Mouse (Mus musculus) liver, embryonic 14.5 days (tissue): ENCODE measurements around the gene Selenos. TPM values are rescaled to one million over a fixed set of nuclear protein-coding genes. Genes with fewer than 3 reads are reported as not detected.

Experiments
- ATAC-seq: fragments of 200-750 bp; cut with Nextera tagmentation; 2 replicates; pipeline ENCODE4 v1.8.0; 2017; ENCODE audit warnings: moderate number of reproducible peaks, mild to moderate bottlenecking, moderate library complexity; ENCODE audit not compliant: insufficient read depth
- DNase-seq, 3 experiments: peaks; one replicate each; pipeline ENCODE4 v3.0.0-alpha.2; 2012 to 2013; ENCODE audit warnings: low read depth in 3 of 3, low spot score in 3 of 3
- H3K27ac ChIP-seq: fragments of 300-500 bp; sonication (generic); 2 replicates; pipeline ENCODE4 v1.5.1; 2014; ENCODE audit warnings: moderate library complexity, mild to moderate bottlenecking, control low read depth, inconsistent platforms
- H3K27me3 ChIP-seq: fragments of 300-500 bp; sonication (generic); 2 replicates; pipeline ENCODE4 v1.6.1; 2014; ENCODE audit warnings: mild to moderate bottlenecking, low read length, moderate library complexity; ENCODE audit not compliant: control insufficient read depth, insufficient read depth
- H3K36me3 ChIP-seq: fragments of 300-500 bp; sonication (generic); replicated peaks from 2 replicates; pipeline ENCODE4 v1.6.1; 2014; ENCODE audit warnings: low read depth; ENCODE audit not compliant: control insufficient read depth, insufficient read depth
- H3K4me1 ChIP-seq, 2 experiments: fragments of 200-500 bp in 1 of 2; fragments of 300-500 bp in 1 of 2; sonication (generic) in 1 of 2; replicated peaks; 2 replicates each; pipeline ENCODE4 v1.6.1; 2012 to 2014; ENCODE audit warnings: antibody characterized with exemption in 1 of 2, inconsistent platforms in 1 of 2, low read length in 1 of 2; ENCODE audit not compliant: control insufficient read depth in 2 of 2, insufficient read depth in 2 of 2
- H3K4me2 ChIP-seq: fragments of 300-500 bp; sonication (generic); 2 replicates; pipeline ENCODE4 v1.6.1; 2014; ENCODE audit warnings: low read depth, mild to moderate bottlenecking, control low read depth, moderate library complexity
- H3K4me3 ChIP-seq, 2 experiments: fragments of 200-500 bp in 1 of 2; fragments of 300-500 bp in 1 of 2; sonication (generic) in 1 of 2; 2 replicates each; pipeline ENCODE4 v1.5.1; 2012 to 2014; ENCODE audit warnings: low read depth in 2 of 2, low read length in 2 of 2, mild to moderate bottlenecking in 2 of 2, control low read depth in 1 of 2, inconsistent platforms in 1 of 2, moderate library complexity in 1 of 2; ENCODE audit not compliant: insufficient read depth in 1 of 2
- H3K9ac ChIP-seq: fragments of 300-500 bp; sonication (generic); replicated peaks from 2 replicates; pipeline ENCODE4 v1.6.1; 2014; ENCODE audit warnings: mild to moderate bottlenecking, control low read depth, moderate library complexity
- H3K9me3 ChIP-seq: fragments of 300-500 bp; sonication (generic); 2 replicates; pipeline ENCODE4 v1.6.1; 2016; ENCODE audit warnings: low read length, mixed read lengths; ENCODE audit not compliant: control insufficient read depth
- CTCF ChIP-seq: IDR thresholded peaks from 2 replicates; pipeline ENCODE4 v1.5.1; 2016; ENCODE audit warnings: antibody characterized with exemption, low read depth, control low read depth
- EP300 ChIP-seq: IDR thresholded peaks from 2 replicates; pipeline ENCODE4 v1.6.1; 2016; ENCODE audit warnings: antibody characterized with exemption, low read depth
- WGBS: fragments of 180-500 bp; shearing (Covaris S2); extraction: QIAGEN DNeasy Blood & Tissue Kit; methylation state at CpG from one replicate; pipeline ENCODE4 v1.1.7; 2014; ENCODE audit not compliant: insufficient replicate concordance; 5-methylcytosine and 5-hydroxymethylcytosine counted together
- polyA plus RNA-seq, 2 experiments: library from polyadenylated mRNA; depleted of rRNA in 1 of 2; stranded (reverse) in 1 of 2; unstranded in 1 of 2; fragments of >200 nt; fragmentation: Nextera tagmentation in 1 of 2; extraction: Ambion mirVana in 1 of 2; gene quantifications; 2 replicates each; pipeline versions ENCODE4 v1.2.1 to v1.2.3; 2012 to 2014

Selenos gene
- polyA plus RNA-seq, 2 experiments: 39.8 to 62.7 TPM

- no peak overlapping the region for H3K27ac ChIP-seq
- ATAC-seq (no peak), DNase-seq (no peak)
- no peak overlapping the region for H3K4me3 ChIP-seq
- peaks cover 5 to 8% of the 10 kb centered on the region in 2 experiments for H3K4me1 ChIP-seq
- H3K27me3 ChIP-seq: no peaks in the 10 kb centered on the region
- H3K9ac ChIP-seq: no peak overlapping the region
- 68% methylated on average over 7 of the region's 7 CpGs for whole genome bisulfite sequencing
- H3K36me3 ChIP-seq: peaks cover 29% of the 10 kb centered on the region
- no peaks in the 10 kb centered on the region for H3K9me3 ChIP-seq
- no peak overlapping the region for H3K4me2 ChIP-seq
- TF ChIP-seq EP300: no peak
- no peak for TF ChIP-seq CTCF
These were observed 5.1 kb downstream of the Selenos start for GRCm38 (mm10) chr7:66084546-66084945.

DNA sequence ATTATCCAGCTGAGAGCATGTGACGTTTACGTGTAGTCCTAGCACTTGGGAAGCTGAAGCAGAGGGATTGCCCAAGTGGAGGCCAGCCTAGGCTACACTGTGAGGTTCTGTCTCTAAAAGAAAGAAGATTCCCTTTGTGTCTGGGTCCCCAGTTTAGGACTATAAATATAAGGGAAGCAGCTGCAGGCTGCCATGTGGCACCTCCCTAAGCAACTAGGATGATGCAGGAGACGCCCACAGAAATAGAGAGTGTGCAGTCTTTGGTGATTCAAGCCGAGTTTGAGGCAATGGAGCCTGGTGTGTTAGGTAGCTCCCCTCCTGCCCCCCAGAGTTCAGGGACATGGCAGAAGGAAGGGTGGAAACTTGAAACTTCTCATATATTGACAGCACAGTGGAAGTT, 8.2 kb downstream of the Selenos start:
- TF ChIP-seq EP300 (no peak), CTCF (no peak)
- Histone ChIP-seq H3K9ac (no peak overlapping the region), H3K27me3 (no peaks in the 10 kb centered on the region), H3K4me3 (no peak overlapping the region), H3K4me2 (no peak overlapping the region), H3K36me3 (peaks cover 29% of the 10 kb centered on the region), H3K4me1 (no peaks in the 10 kb centered on the region), H3K9me3 (no peaks in the 10 kb centered on the region), H3K27ac (no peak overlapping the region)
- WGBS: 83% methylated on average over 4 of the region's 4 CpGs
- DNase-seq (no peak), ATAC-seq (no peak)

DNA sequence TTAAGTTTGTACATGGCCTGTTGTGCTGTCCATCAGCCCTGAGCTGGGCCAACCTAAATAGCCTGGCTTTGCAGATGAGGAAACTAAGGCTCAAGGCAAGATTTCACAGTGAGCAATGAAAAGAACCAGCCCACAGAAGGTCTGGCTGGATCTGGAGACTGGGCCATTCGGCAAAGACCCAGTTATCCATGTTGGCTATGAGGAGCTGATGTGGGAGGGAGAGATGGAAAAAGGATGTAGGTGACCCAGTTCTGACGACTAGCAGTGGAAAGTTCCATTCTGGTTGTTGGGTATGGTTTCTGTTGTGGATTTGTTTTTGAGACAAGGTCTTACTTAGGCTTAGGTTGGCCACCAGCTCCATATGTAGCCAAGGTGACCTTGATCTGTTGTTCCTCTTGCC, 8.6 kb downstream of the Selenos start:
- no peaks in the 10 kb centered on the region for H3K27me3 ChIP-seq
- no peak overlapping the region for H3K9ac ChIP-seq
- H3K4me2 ChIP-seq: no peak overlapping the region
- no peak overlapping the region for H3K4me3 ChIP-seq
- H3K4me1 ChIP-seq: no peaks in the 10 kb centered on the region
- 68% methylated on average over 2 of the region's 2 CpGs for WGBS
- ATAC-seq (no peak), DNase-seq (no peak)
- TF ChIP-seq EP300: no peak
- H3K27ac ChIP-seq: no peak overlapping the region
- peaks cover 29% of the 10 kb centered on the region for H3K36me3 ChIP-seq
- H3K9me3 ChIP-seq: no peaks in the 10 kb centered on the region

GRCm38 (mm10) chr7:66090676-66091190, 11.3 kb downstream of the Selenos start:
- DNase-seq (no peak), ATAC-seq (no peak)
- Histone ChIP-seq H3K36me3 (peaks cover 18% of the 10 kb centered on the region), H3K4me2 (no peak overlapping the region), H3K27ac (no peak overlapping the region), H3K9me3 (no peaks in the 10 kb centered on the region), H3K9ac (no peak overlapping the region), H3K27me3 (no peaks in the 10 kb centered on the region), H3K4me1 (no peaks in the 10 kb centered on the region), H3K4me3 (no peak overlapping the region)
- TF ChIP-seq CTCF: no peak
- TF ChIP-seq EP300: no peak
- WGBS: 82% methylated on average over 11 of the region's 11 CpGs

- Histone ChIP-seq H3K4me1 (no peaks in the 10 kb centered on the region), H3K36me3 (peaks cover 18% of the 10 kb centered on the region), H3K9ac (no peak overlapping the region), H3K27ac (no peak overlapping the region), H3K4me2 (no peak overlapping the region), H3K9me3 (no peaks in the 10 kb centered on the region), H3K4me3 (no peak overlapping the region), H3K27me3 (no peaks in the 10 kb centered on the region)
- 65% methylated on average over 7 of the region's 7 CpGs for WGBS
- DNase-seq: no peak
- TF ChIP-seq CTCF (no peak), EP300 (no peak)
- ATAC-seq: 0 out of 2 replicates have a peak, but pooled peaks have one; percentile 15
These were observed 12.1 kb downstream of the Selenos start for GRCm38 (mm10) chr7:66091553-66091952.
